Mouse (Mus musculus): Measurements from ENCODE around the gene Vmn1r44. TPM values are rescaled to one million over a fixed set of nuclear protein-coding genes. Genes with fewer than 3 reads are reported as not detected.
"Not testable (repeated sequence)": the region's sequence is repeated elsewhere in the genome, so short reads cannot be mapped to it uniquely, and the experiment has no call there.

Vmn1r44 gene
- total RNA-seq (2021): not detected
- long read RNA-seq, experiment 1: 0 reads
- long read RNA-seq, experiment 2: 0 reads

DNA sequence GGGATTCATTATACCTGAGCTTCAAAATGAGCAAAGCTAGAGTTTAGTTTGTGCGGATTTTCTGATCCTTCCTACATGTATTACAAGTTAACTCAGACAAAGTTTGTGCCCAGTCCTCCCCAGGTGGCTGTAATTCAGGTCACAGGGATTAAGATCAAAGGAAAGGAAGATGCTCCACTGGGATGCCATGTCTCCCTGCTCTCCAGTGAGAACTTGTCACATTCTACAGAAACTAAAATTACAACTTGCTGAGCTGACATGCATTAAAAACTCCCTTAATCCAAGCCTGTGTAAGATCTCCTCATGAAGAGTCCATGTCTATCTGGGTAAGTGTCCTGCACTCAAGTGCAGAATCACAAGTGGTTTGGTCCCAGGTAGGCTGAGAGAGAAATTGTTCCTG lies at the start of gene Vmn1r44:
Vmn1r44 (plus strand) TSS at position 301 of the 400 bp plus-strand sequence.
- no peak within 1 kb of the TSS for H3K4me3 ChIP-seq
- no peak for TF ChIP-seq CTCF (IDR thresholded peaks at IDR 0.05)
- intact Hi-C loops (cut with DNase I): no loop called here
- no peak for DNase-seq (ENCODE audit: extremely low spot score in 1 of 2, low spot score in 2 of 2)
- H3K27ac ChIP-seq: no peak within 1 kb of the TSS

GRCm38 (mm10) chr6:89857552-89857951 lies 25.9 kb upstream of the Vmn1r44 start:
- no peak for DNase-seq (ENCODE audit: extremely low spot score in 1 of 2, low spot score in 2 of 2)
- H3K4me3 ChIP-seq: no peak overlapping the region
- TF ChIP-seq CTCF (IDR thresholded peaks at IDR 0.05): no peak
- intact Hi-C loops (cut with DNase I): no loop called here
- H3K27ac ChIP-seq: no peak overlapping the region

- Histone ChIP-seq H3K4me3 (no peak overlapping the region), H3K27ac (no peak overlapping the region)
- intact Hi-C loops (cut with DNase I): no loop called here
- no peak for DNase-seq (ENCODE audit: extremely low spot score in 1 of 2, low spot score in 2 of 2)
- TF ChIP-seq CTCF (IDR thresholded peaks at IDR 0.05): no peak
Measured at GRCm38 (mm10) chr6:89859839-89860238, 23.6 kb upstream of the Vmn1r44 start.

DNA sequence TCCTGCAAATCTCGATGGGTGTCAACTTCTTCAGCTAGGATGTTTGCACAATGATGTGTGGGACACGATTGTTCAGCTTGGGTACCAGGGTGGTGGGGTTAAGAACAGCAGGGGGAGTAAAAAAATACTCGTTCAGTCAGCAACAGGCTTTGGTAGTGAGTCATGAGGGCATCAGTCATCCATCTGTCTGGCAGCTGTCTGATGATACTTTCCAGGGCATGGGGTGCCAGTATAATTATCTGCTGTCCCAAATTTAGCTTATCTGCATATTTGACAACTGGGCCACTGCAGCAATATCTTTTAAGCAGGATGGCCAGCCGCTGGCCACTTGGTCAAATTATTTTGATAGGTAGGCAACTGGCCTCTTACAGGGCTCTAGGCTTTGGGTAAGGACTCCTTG lies 19.7 kb upstream of the Vmn1r44 start:
- intact Hi-C loops (cut with DNase I): no loop called here
- TF ChIP-seq CTCF (IDR thresholded peaks at IDR 0.05): no peak
- H3K27ac ChIP-seq: no peak overlapping the region
- no peak overlapping the region for H3K4me3 ChIP-seq
- DNase-seq (ENCODE audit: extremely low spot score in 1 of 2, low spot score in 2 of 2): no peak

DNA sequence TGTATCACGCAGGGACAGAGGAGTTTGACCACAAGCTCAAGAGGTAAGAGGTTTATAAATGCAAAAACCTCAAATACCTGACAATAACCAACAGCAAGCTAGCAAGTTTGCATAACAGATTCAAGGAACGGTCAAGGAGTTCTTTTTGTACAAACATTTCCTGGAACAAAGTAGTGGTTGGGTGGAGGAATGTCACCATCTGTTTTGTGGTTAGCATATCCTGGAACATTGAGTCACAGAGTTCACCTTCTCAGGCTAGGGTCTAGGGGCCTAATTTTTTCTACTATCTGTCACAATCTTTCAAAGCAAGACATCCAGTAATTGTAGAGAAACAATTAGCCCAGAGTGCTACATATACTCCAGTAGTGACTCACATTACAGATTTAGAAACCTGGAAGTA lies 16.2 kb upstream of the Vmn1r44 start:
- DNase-seq (ENCODE audit: extremely low spot score in 1 of 2, low spot score in 2 of 2): no peak
- Histone ChIP-seq H3K4me3 (no peak overlapping the region), H3K27ac (no peak overlapping the region)
- TF ChIP-seq CTCF (IDR thresholded peaks at IDR 0.05): no peak
- intact Hi-C loops (cut with DNase I): no loop called here

- intact Hi-C loops (cut with DNase I): no loop called here
- H3K4me3 ChIP-seq: no peak overlapping the region
- no peak overlapping the region for H3K27ac ChIP-seq
- no peak for TF ChIP-seq CTCF (IDR thresholded peaks at IDR 0.05)
- no peak for DNase-seq (ENCODE audit: extremely low spot score in 1 of 2, low spot score in 2 of 2)
Measured at GRCm38 (mm10) chr6:89867976-89868375, 15.5 kb upstream of the Vmn1r44 start.

GRCm38 (mm10) chr6:89876313-89876712 lies 7.1 kb upstream of the Vmn1r44 start, which contains the start of the genes Vmn1r42 and Vmn1r43:
Gene Vmn1r42, minus strand, starts transcription at chr6:89876413.
Gene Vmn1r43, minus strand, starts transcription at chr6:89876413.
- DNase-seq (ENCODE audit: extremely low spot score in 1 of 2, low spot score in 2 of 2); intact Hi-C loops (cut with DNase I); H3K27ac ChIP-seq; H3K4me3 ChIP-seq: not testable (repeated sequence)

- Histone ChIP-seq H3K4me3 (no peak overlapping the region), H3K27ac (no peak overlapping the region)
- no peak for TF ChIP-seq CTCF (IDR thresholded peaks at IDR 0.05)
- intact Hi-C loops (cut with DNase I): no loop called here
- no peak for DNase-seq (ENCODE audit: extremely low spot score in 1 of 2, low spot score in 2 of 2)
Measured at GRCm38 (mm10) chr6:89876963-89877362, 6.5 kb upstream of the Vmn1r44 start.

DNA sequence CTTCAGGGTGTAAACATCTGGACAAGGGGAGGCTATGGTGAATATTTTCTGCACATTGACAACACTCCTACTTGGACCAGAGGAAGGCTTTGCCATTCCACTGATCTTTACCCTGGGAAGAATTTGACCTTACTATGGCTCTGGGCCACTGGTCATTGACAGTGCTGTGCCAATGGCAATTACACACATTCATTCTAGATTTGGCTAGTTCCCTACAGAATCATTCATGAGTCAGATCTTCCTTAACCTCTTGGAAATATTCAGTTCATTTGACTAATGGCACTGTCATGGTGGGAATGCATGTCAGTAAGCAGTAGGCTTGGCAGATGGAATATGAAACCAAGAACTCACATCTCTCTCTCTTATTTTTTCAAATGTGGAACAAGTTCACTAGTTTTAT lies 2.6 kb upstream of the Vmn1r44 start:
- intact Hi-C loops (cut with DNase I): no loop called here
- Histone ChIP-seq H3K4me3 (no peak overlapping the region), H3K27ac (no peak overlapping the region)
- TF ChIP-seq CTCF (IDR thresholded peaks at IDR 0.05): no peak
- no peak for DNase-seq (ENCODE audit: extremely low spot score in 1 of 2, low spot score in 2 of 2)

DNA sequence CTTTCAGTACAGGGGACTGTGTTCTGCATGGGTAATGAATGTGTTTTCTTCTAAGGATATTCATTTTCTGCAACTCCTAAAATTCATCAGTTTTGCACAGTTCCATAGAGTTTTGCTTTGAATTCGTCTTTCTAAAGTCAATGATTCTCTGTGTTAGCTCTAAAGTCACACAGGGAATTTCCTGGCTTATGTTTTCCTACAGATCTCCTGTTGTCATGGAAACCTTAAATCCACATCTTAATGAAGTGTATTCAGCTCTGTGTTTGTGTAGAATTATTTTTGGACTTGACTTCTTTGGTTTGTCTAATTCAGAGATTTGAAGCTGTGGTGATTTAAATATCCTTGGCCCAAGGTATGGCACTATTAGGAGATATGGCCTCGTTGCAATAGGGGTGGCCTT lies 352 bp downstream of the Vmn1r44 start:
- no peak overlapping the region for H3K27ac ChIP-seq
- no peak for TF ChIP-seq CTCF (IDR thresholded peaks at IDR 0.05)
- H3K4me3 ChIP-seq: no peak overlapping the region
- intact Hi-C loops (cut with DNase I): no loop called here
- no peak for DNase-seq (ENCODE audit: extremely low spot score in 1 of 2, low spot score in 2 of 2)

- intact Hi-C loops (cut with DNase I); H3K27ac ChIP-seq; DNase-seq (ENCODE audit: extremely low spot score in 1 of 2, low spot score in 2 of 2): not testable (repeated sequence)
Measured at GRCm38 (mm10) chr6:89940498-89940897, 57.0 kb downstream of the Vmn1r44 start, which contains the start of gene Vmn1r45. Gene Vmn1r45, minus strand, starts transcription at chr6:89940598.

GRCm38 (mm10) chr6:89940926-89941325 lies 57.5 kb downstream of the Vmn1r44 start:
- H3K27ac ChIP-seq: no peak overlapping the region
- intact Hi-C loops (cut with DNase I): no loop called here
- no peak for DNase-seq (ENCODE audit: extremely low spot score in 1 of 2, low spot score in 2 of 2)
- H3K4me3 ChIP-seq: no peak overlapping the region
- TF ChIP-seq CTCF (IDR thresholded peaks at IDR 0.05): no peak

More at GRCm38 (mm10) chr6:89940498-89940897, 57.0 kb downstream of the Vmn1r44 start, which contains the start of gene Vmn1r45:
- not testable (repeated sequence) for H3K4me3 ChIP-seq

Other genes with a start within 250 kb of the Vmn1r44 start
- 1 to 10 TPM; 3.6 to 4.4 TPM for gene Txnrd3, start 239.7 kb upstream of the Vmn1r44 start, total RNA-seq (2021)
- not detected for gene Vmn1r40, start 176.1 kb upstream of the Vmn1r44 start, total RNA-seq (2021)
- not detected for gene Vmn1r41, start 142.9 kb upstream of the Vmn1r44 start, total RNA-seq (2021)
- gene Vmn1r42, start 7.2 kb upstream of the Vmn1r44 start, total RNA-seq (2021): not detected
- not detected for gene Vmn1r43, start 7.2 kb upstream of the Vmn1r44 start, total RNA-seq (2021)
- gene Vmn1r45, start 56.9 kb downstream of the Vmn1r44 start, total RNA-seq (2021): not detected
- not detected for gene Vmn1r46, start 85.7 kb downstream of the Vmn1r44 start, total RNA-seq (2021)
- gene Vmn1r47, start 132.5 kb downstream of the Vmn1r44 start, total RNA-seq (2021): not detected
- not detected for gene Vmn1r48, start 153.2 kb downstream of the Vmn1r44 start, total RNA-seq (2021)
- not detected for gene Vmn1r49, start 194.8 kb downstream of the Vmn1r44 start, total RNA-seq (2021)
- not detected for gene Vmn1r50, start 217.8 kb downstream of the Vmn1r44 start, total RNA-seq (2021)
- not detected for gene Vmn1r51, start 238.9 kb downstream of the Vmn1r44 start, total RNA-seq (2021)